Mouse (Mus musculus): ENCODE data around the gene Uhrf1bp1l. TPM values are rescaled to one million over a fixed set of nuclear protein-coding genes. Genes with fewer than 3 reads are reported as not detected.

Uhrf1bp1l gene
- total RNA-seq, 1 experiment from 2014 or later, result 59.6 TPM

- no peak for ATAC-seq (ENCODE audit: extremely low read depth, insufficient number of reproducible peaks, low FRiP score, poor library complexity, severe bottlenecking)
Observed at GRCm38 (mm10) chr10:89743266-89743665, 1.5 kb upstream of the Uhrf1bp1l start.

GRCm38 (mm10) chr10:89744341-89744740 is 450 bp upstream of the Uhrf1bp1l start:
- ATAC-seq (ENCODE audit: extremely low read depth, insufficient number of reproducible peaks, low FRiP score, poor library complexity, severe bottlenecking), result no peak

GRCm38 (mm10) chr10:89745666-89746020 is 852 bp downstream of the Uhrf1bp1l start:
- peak; percentile 21; the same call in 1 of the 2 replicates for ATAC-seq (ENCODE audit: extremely low read depth, insufficient number of reproducible peaks, low FRiP score, poor library complexity, severe bottlenecking)

- no peak for ATAC-seq (ENCODE audit: extremely low read depth, insufficient number of reproducible peaks, low FRiP score, poor library complexity, severe bottlenecking)
Observed at GRCm38 (mm10) chr10:89746581-89746980, 1.8 kb downstream of the Uhrf1bp1l start.

GRCm38 (mm10) chr10:89747221-89747905 is 2.6 kb downstream of the Uhrf1bp1l start:
- ATAC-seq (ENCODE audit: extremely low read depth, insufficient number of reproducible peaks, low FRiP score, poor library complexity, severe bottlenecking), result peak; percentile 7; the same call in 1 of the 2 replicates

GRCm38 (mm10) chr10:89747911-89748310 is 3.1 kb downstream of the Uhrf1bp1l start:
- ATAC-seq (ENCODE audit: extremely low read depth, insufficient number of reproducible peaks, low FRiP score, poor library complexity, severe bottlenecking), result no peak

GRCm38 (mm10) chr10:89748619-89749018 is 3.8 kb downstream of the Uhrf1bp1l start:
- ATAC-seq (ENCODE audit: extremely low read depth, insufficient number of reproducible peaks, low FRiP score, poor library complexity, severe bottlenecking), result no peak

GRCm38 (mm10) chr10:89751069-89751468 is 6.3 kb downstream of the Uhrf1bp1l start:
- no peak for ATAC-seq (ENCODE audit: extremely low read depth, insufficient number of reproducible peaks, low FRiP score, poor library complexity, severe bottlenecking)

- ATAC-seq (ENCODE audit: extremely low read depth, insufficient number of reproducible peaks, low FRiP score, poor library complexity, severe bottlenecking), result no peak
Observed at GRCm38 (mm10) chr10:89755231-89755630, 10.4 kb downstream of the Uhrf1bp1l start.

GRCm38 (mm10) chr10:89760772-89761171 is 16.0 kb downstream of the Uhrf1bp1l start:
- ATAC-seq (ENCODE audit: extremely low read depth, insufficient number of reproducible peaks, low FRiP score, poor library complexity, severe bottlenecking), result no peak

GRCm38 (mm10) chr10:89764457-89765121 is 19.8 kb downstream of the Uhrf1bp1l start:
- ATAC-seq (ENCODE audit: extremely low read depth, insufficient number of reproducible peaks, low FRiP score, poor library complexity, severe bottlenecking), result no peak

- no peak for ATAC-seq (ENCODE audit: extremely low read depth, insufficient number of reproducible peaks, low FRiP score, poor library complexity, severe bottlenecking)
Observed at GRCm38 (mm10) chr10:89765790-89766714, 21.3 kb downstream of the Uhrf1bp1l start.

- no peak for ATAC-seq (ENCODE audit: extremely low read depth, insufficient number of reproducible peaks, low FRiP score, poor library complexity, severe bottlenecking)
Observed at GRCm38 (mm10) chr10:89768352-89769020, 23.7 kb downstream of the Uhrf1bp1l start.

GRCm38 (mm10) chr10:89769096-89769495 is 24.3 kb downstream of the Uhrf1bp1l start:
- ATAC-seq (ENCODE audit: extremely low read depth, insufficient number of reproducible peaks, low FRiP score, poor library complexity, severe bottlenecking), result no peak

GRCm38 (mm10) chr10:89771894-89772293 is 27.1 kb downstream of the Uhrf1bp1l start:
- ATAC-seq (ENCODE audit: extremely low read depth, insufficient number of reproducible peaks, low FRiP score, poor library complexity, severe bottlenecking), result no peak

GRCm38 (mm10) chr10:89776029-89776428 is 31.2 kb downstream of the Uhrf1bp1l start:
- no peak for ATAC-seq (ENCODE audit: extremely low read depth, insufficient number of reproducible peaks, low FRiP score, poor library complexity, severe bottlenecking)

- no peak for ATAC-seq (ENCODE audit: extremely low read depth, insufficient number of reproducible peaks, low FRiP score, poor library complexity, severe bottlenecking)
Observed at GRCm38 (mm10) chr10:89791870-89792269, 47.1 kb downstream of the Uhrf1bp1l start.

- no peak for ATAC-seq (ENCODE audit: extremely low read depth, insufficient number of reproducible peaks, low FRiP score, poor library complexity, severe bottlenecking)
Observed at GRCm38 (mm10) chr10:89794121-89794520, 49.3 kb downstream of the Uhrf1bp1l start.

GRCm38 (mm10) chr10:89819146-89819545 is 74.4 kb downstream of the Uhrf1bp1l start:
- no peak for ATAC-seq (ENCODE audit: extremely low read depth, insufficient number of reproducible peaks, low FRiP score, poor library complexity, severe bottlenecking)
